Mouse (Mus musculus): Measurements from ENCODE around the gene Farp1. TPM values are rescaled to one million over a fixed set of nuclear protein-coding genes. Genes with fewer than 3 reads are reported as not detected.

The Farp1 gene
- total and polyA plus RNA-seq, 3 experiments = 0.01 to 0.27 TPM; not detected in 1

- DNase-seq (ENCODE audit: low spot score) = no peak
- Histone ChIP-seq H3K9me3 (replicated peaks) (peaks cover 65% of the 10 kb centered on the region), H3K4me3 (ENCODE audit: low read depth, low read length) (no peak overlapping the region), H3K4me1 (ENCODE audit: insufficient read depth, low read depth, low read length) (no peaks in the 10 kb centered on the region), H3K36me3 (replicated peaks) (no peaks in the 10 kb centered on the region), H3K27me3 (ENCODE audit: insufficient read depth, low read length) (no peaks in the 10 kb centered on the region)
- TF ChIP-seq CTCF (IDR thresholded peaks at IDR 0.05; ENCODE audit: low read depth, low read length) = no peak
- TF ChIP-seq TAL1 (conservative IDR thresholded peaks at IDR 0.05; ENCODE audit: low read depth, low read length) = no peak
- no peak for TF ChIP-seq GATA1 (IDR thresholded peaks at IDR 0.05; ENCODE audit: borderline replicate concordance, low read length)
- no peak for TF ChIP-seq GATA2 (IDR thresholded peaks at IDR 0.05; ENCODE audit: borderline replicate concordance, low read depth, low read length)
- no peak for TF ChIP-seq POLR2AphosphoS5 (IDR thresholded peaks at IDR 0.05; ENCODE audit: insufficient replicate concordance, low read depth, low read length)
- ATAC-seq (ENCODE audit: extremely low read depth, insufficient number of reproducible peaks, low FRiP score, poor library complexity, severe bottlenecking) = no peak
Measured at GRCm38 (mm10) chr14:121170321-121170720, 135.3 kb downstream of the Farp1 start.

- H3K4me1 ChIP-seq (ENCODE audit: insufficient read depth, low read depth, low read length) = no peaks in the 10 kb centered on the region
- no peaks in the 10 kb centered on the region for H3K36me3 ChIP-seq (replicated peaks)
- TF ChIP-seq POLR2AphosphoS5 (IDR thresholded peaks at IDR 0.05; ENCODE audit: insufficient replicate concordance, low read depth, low read length) = no peak
- TF ChIP-seq CTCF (IDR thresholded peaks at IDR 0.05; ENCODE audit: low read depth, low read length) = no peak
- TF ChIP-seq GATA2 (IDR thresholded peaks at IDR 0.05; ENCODE audit: borderline replicate concordance, low read depth, low read length) = no peak
- no peak for TF ChIP-seq TAL1 (conservative IDR thresholded peaks at IDR 0.05; ENCODE audit: low read depth, low read length)
- no peak for TF ChIP-seq GATA1 (IDR thresholded peaks at IDR 0.05; ENCODE audit: borderline replicate concordance, low read length)
- H3K4me3 ChIP-seq (ENCODE audit: low read depth, low read length) = no peak overlapping the region
- ATAC-seq (ENCODE audit: extremely low read depth, insufficient number of reproducible peaks, low FRiP score, poor library complexity, severe bottlenecking) (no peak), DNase-seq (ENCODE audit: low spot score) (no peak)
- no peaks in the 10 kb centered on the region for H3K27me3 ChIP-seq (ENCODE audit: insufficient read depth, low read length)
- peaks cover 71% of the 10 kb centered on the region for H3K9me3 ChIP-seq (replicated peaks)
Measured at GRCm38 (mm10) chr14:121172065-121173036, 137.4 kb downstream of the Farp1 start.

- no peak overlapping the region for H3K4me3 ChIP-seq (ENCODE audit: low read depth, low read length)
- DNase-seq (ENCODE audit: low spot score) (no peak), ATAC-seq (ENCODE audit: extremely low read depth, insufficient number of reproducible peaks, low FRiP score, poor library complexity, severe bottlenecking) (no peak)
- H3K9me3 ChIP-seq (replicated peaks) = peaks cover 73% of the 10 kb centered on the region
- H3K4me1 ChIP-seq (ENCODE audit: insufficient read depth, low read depth, low read length) = no peaks in the 10 kb centered on the region
- no peak for TF ChIP-seq POLR2AphosphoS5 (IDR thresholded peaks at IDR 0.05; ENCODE audit: insufficient replicate concordance, low read depth, low read length)
- TF ChIP-seq TAL1 (conservative IDR thresholded peaks at IDR 0.05; ENCODE audit: low read depth, low read length) = no peak
- TF ChIP-seq GATA1 (IDR thresholded peaks at IDR 0.05; ENCODE audit: borderline replicate concordance, low read length) = no peak
- TF ChIP-seq CTCF (IDR thresholded peaks at IDR 0.05; ENCODE audit: low read depth, low read length) = no peak
- TF ChIP-seq GATA2 (IDR thresholded peaks at IDR 0.05; ENCODE audit: borderline replicate concordance, low read depth, low read length) = no peak
- H3K36me3 ChIP-seq (replicated peaks) = no peaks in the 10 kb centered on the region
- H3K27me3 ChIP-seq (ENCODE audit: insufficient read depth, low read length) = no peaks in the 10 kb centered on the region
Measured at GRCm38 (mm10) chr14:121175385-121175784, 140.4 kb downstream of the Farp1 start.

DNA sequence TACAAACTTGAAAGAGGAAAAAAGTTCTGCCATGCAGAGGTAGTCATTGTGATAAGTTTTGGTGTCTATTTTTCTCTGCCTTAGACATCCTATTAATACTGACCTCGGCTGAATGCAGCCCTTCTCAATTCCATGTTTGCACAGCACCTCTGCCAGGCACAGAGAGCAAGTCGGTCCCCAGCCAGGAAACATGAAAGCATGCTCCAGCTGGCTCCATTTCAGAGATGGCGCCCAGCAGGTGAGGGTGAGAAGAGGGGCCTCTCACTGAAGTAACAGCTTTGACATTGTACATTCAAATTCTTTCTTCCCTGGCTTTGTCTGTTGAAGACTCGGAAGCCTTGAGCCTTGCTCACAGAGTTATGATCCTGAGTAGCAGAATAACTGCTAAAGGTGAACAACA lies 140.9 kb downstream of the Farp1 start:
- H3K27me3 ChIP-seq (ENCODE audit: insufficient read depth, low read length) = no peaks in the 10 kb centered on the region
- no peak for ATAC-seq (ENCODE audit: extremely low read depth, insufficient number of reproducible peaks, low FRiP score, poor library complexity, severe bottlenecking)

GRCm38 (mm10) chr14:121177907-121178306 lies 142.9 kb downstream of the Farp1 start:
- TF ChIP-seq POLR2AphosphoS5 (IDR thresholded peaks at IDR 0.05; ENCODE audit: insufficient replicate concordance, low read depth, low read length) (no peak), GATA1 (IDR thresholded peaks at IDR 0.05; ENCODE audit: borderline replicate concordance, low read length) (no peak), CTCF (IDR thresholded peaks at IDR 0.05; ENCODE audit: low read depth, low read length) (no peak), GATA2 (IDR thresholded peaks at IDR 0.05; ENCODE audit: borderline replicate concordance, low read depth, low read length) (no peak), TAL1 (conservative IDR thresholded peaks at IDR 0.05; ENCODE audit: low read depth, low read length) (no peak)
- no peak for ATAC-seq (ENCODE audit: extremely low read depth, insufficient number of reproducible peaks, low FRiP score, poor library complexity, severe bottlenecking)
- H3K27me3 ChIP-seq (ENCODE audit: insufficient read depth, low read length) = no peaks in the 10 kb centered on the region
- no peaks in the 10 kb centered on the region for H3K36me3 ChIP-seq (replicated peaks)
- DNase-seq (ENCODE audit: low spot score) = no peak
- peaks cover 72% of the 10 kb centered on the region for H3K9me3 ChIP-seq (replicated peaks)
- H3K4me1 ChIP-seq (ENCODE audit: insufficient read depth, low read depth, low read length) = no peaks in the 10 kb centered on the region
- no peak overlapping the region for H3K4me3 ChIP-seq (ENCODE audit: low read depth, low read length)

More for the DNA sequence above, 140.9 kb downstream of the Farp1 start:
- Histone ChIP-seq H3K9me3 (replicated peaks) (peaks cover 73% of the 10 kb centered on the region), H3K4me3 (ENCODE audit: low read depth, low read length) (no peak overlapping the region), H3K36me3 (replicated peaks) (no peaks in the 10 kb centered on the region), H3K4me1 (ENCODE audit: insufficient read depth, low read depth, low read length) (no peaks in the 10 kb centered on the region)
- DNase-seq (ENCODE audit: low spot score) = no peak
- TF ChIP-seq CTCF (IDR thresholded peaks at IDR 0.05; ENCODE audit: low read depth, low read length) (no peak), TAL1 (conservative IDR thresholded peaks at IDR 0.05; ENCODE audit: low read depth, low read length) (no peak), POLR2AphosphoS5 (IDR thresholded peaks at IDR 0.05; ENCODE audit: insufficient replicate concordance, low read depth, low read length) (no peak), GATA2 (IDR thresholded peaks at IDR 0.05; ENCODE audit: borderline replicate concordance, low read depth, low read length) (no peak), GATA1 (IDR thresholded peaks at IDR 0.05; ENCODE audit: borderline replicate concordance, low read length) (no peak)

- no peak for DNase-seq (ENCODE audit: low spot score)
- Histone ChIP-seq H3K36me3 (replicated peaks) (no peaks in the 10 kb centered on the region), H3K9me3 (replicated peaks) (peaks cover 72% of the 10 kb centered on the region), H3K4me3 (ENCODE audit: low read depth, low read length) (no peak overlapping the region), H3K4me1 (ENCODE audit: insufficient read depth, low read depth, low read length) (no peaks in the 10 kb centered on the region), H3K27me3 (ENCODE audit: insufficient read depth, low read length) (no peaks in the 10 kb centered on the region)
- ATAC-seq (ENCODE audit: extremely low read depth, insufficient number of reproducible peaks, low FRiP score, poor library complexity, severe bottlenecking) = no peak
- TF ChIP-seq GATA1 (IDR thresholded peaks at IDR 0.05; ENCODE audit: borderline replicate concordance, low read length) = no peak
- TF ChIP-seq POLR2AphosphoS5 (IDR thresholded peaks at IDR 0.05; ENCODE audit: insufficient replicate concordance, low read depth, low read length) = no peak
- no peak for TF ChIP-seq TAL1 (conservative IDR thresholded peaks at IDR 0.05; ENCODE audit: low read depth, low read length)
- no peak for TF ChIP-seq CTCF (IDR thresholded peaks at IDR 0.05; ENCODE audit: low read depth, low read length)
- TF ChIP-seq GATA2 (IDR thresholded peaks at IDR 0.05; ENCODE audit: borderline replicate concordance, low read depth, low read length) = no peak
Measured at GRCm38 (mm10) chr14:121180611-121181010, 145.6 kb downstream of the Farp1 start.

All from G1E (cell line).